Mouse (Mus musculus): ENCODE measurements at regions not wholly inside any gene's neighbourhood (a gene's known extent, or its start where the extent isn't known, plus 50 kb on each side); places are given as distances from the start of the nearest gene placed in this dataset.

- no peak for TF ChIP-seq CTCF (IDR thresholded peaks at IDR 0.05; ENCODE audit: borderline replicate concordance, extremely low read depth, insufficient read depth, insufficient read length)
- no peak for TF ChIP-seq POLR2A (IDR thresholded peaks at IDR 0.05; ENCODE audit: borderline replicate concordance, extremely low read depth, insufficient read depth, insufficient read length, poor library complexity, severe bottlenecking)
Observed at GRCm38 (mm10) chr17:81906481-81907012, 168.4 kb upstream of the Slc8a1 start.

Measured in brain, embryonic 14.5 days (tissue).